In genomic region chr15:101175613-101176283, GRCm38 (mm10) we compare ENCODE assay signal across 8 mouse cellular contexts. TPM values are rescaled to one million over a fixed set of nuclear protein-coding genes. Genes with fewer than 3 reads are reported as not detected.
DNase-seq lines count a peak whose midpoint lies in the region; ATAC-seq and TF ChIP-seq lines count a peak whose summit lies in the region.

No protein-coding gene starts in this region.

- peak overlapping the region; percentile 88 for H3K4me3 ChIP-seq in lung, embryonic 15.5 days
- peak overlapping the region; percentile 96 for H3K4me3 ChIP-seq in intestine, postnatal 0 days (ENCODE audit: low read depth, low read length)
- H3K4me3 ChIP-seq in olfactory bulb, adult 2 months (ENCODE audit: insufficient read depth, low read depth, low read length): peak overlapping the region; percentile 96

- ATAC-seq in CD4-positive, CD25-positive, alpha-beta regulatory T cell, adult 4 months: no peak
- no peak for ATAC-seq in lung, embryonic 15.5 days (ENCODE audit: borderline replicate concordance, extremely low read depth, low FRiP score, low TSS enrichment)
- no peak for ATAC-seq in intestine, postnatal 0 days

- peak overlapping the region; percentile 92 for H3K4me2 ChIP-seq in lung, embryonic 15.5 days
- peak overlapping the region; percentile 85 for H3K4me2 ChIP-seq in intestine, postnatal 0 days (replicated peaks; ENCODE audit: low read depth)

- DNase-seq in CD4-positive, CD25-positive, alpha-beta regulatory T cell, adult 2 months (ENCODE audit: low read depth, low spot score): peak; percentile 21
- DNase-seq in lung, postnatal 36 days: no peak
- DNase-seq in left cerebral cortex, postnatal 10 days (ENCODE audit: extremely low spot score in 1 of 2, low spot score in 2 of 2): no peak
- no peak for DNase-seq in adrenal gland, adult (ENCODE audit: inconsistent age in 2 of 2, low spot score in 1 of 2)

- 25% methylated on average over 17 of the region's 17 CpGs for WGBS in lung, embryonic 15.5 days
- WGBS in intestine, postnatal 0 days: 15% methylated on average over 17 of the region's 17 CpGs
- 15% methylated on average over 17 of the region's 17 CpGs for WGBS in olfactory bulb, adult 2 months

- no peaks in the 10 kb centered on the region for H3K36me3 ChIP-seq in lung, embryonic 15.5 days
- H3K36me3 ChIP-seq in intestine, postnatal 0 days (ENCODE audit: control insufficient read depth, insufficient read depth): no peaks in the 10 kb centered on the region

- H3K27me3 ChIP-seq in lung, embryonic 15.5 days: no peaks in the 10 kb centered on the region
- H3K27me3 ChIP-seq in intestine, postnatal 0 days (replicated peaks; ENCODE audit: control insufficient read depth, insufficient read depth, low read length): no peaks in the 10 kb centered on the region

- TF ChIP-seq CTCF in intestine, postnatal 0 days (IDR thresholded peaks at IDR 0.05; ENCODE audit: low read depth): no peak
- no peak for TF ChIP-seq CTCF in olfactory bulb, adult 2 months (IDR thresholded peaks at IDR 0.05; ENCODE audit: insufficient read depth, low read depth, low read length)

- intact Hi-C loops in left cerebral cortex, postnatal 10 days (cut with DNase I): no loop called here

- no peak for TF ChIP-seq POLR2A in olfactory bulb, adult 2 months (IDR thresholded peaks at IDR 0.05; ENCODE audit: insufficient read depth, low read depth, low read length)

- H3K9ac ChIP-seq in lung, embryonic 15.5 days: peak overlapping the region; percentile 92; the same call in 1 of the 2 replicates
- no peak overlapping the region; the same call in 1 of the 2 replicates for H3K9ac ChIP-seq in intestine, postnatal 0 days (ENCODE audit: low read depth, low read length)

- H3K9me3 ChIP-seq in lung, embryonic 15.5 days: no peaks in the 10 kb centered on the region
- no peaks in the 10 kb centered on the region for H3K9me3 ChIP-seq in intestine, postnatal 0 days (ENCODE audit: control insufficient read depth)

- no peak overlapping the region for H3K27ac ChIP-seq in lung, embryonic 15.5 days
- H3K27ac ChIP-seq in intestine, postnatal 0 days (ENCODE audit: low read depth, low read length): peak overlapping the region; percentile 87
- peak overlapping the region; percentile 8; the same call in 1 of the 2 replicates for H3K27ac ChIP-seq in olfactory bulb, adult 2 months (ENCODE audit: insufficient read depth, low read depth, low read length)

- peaks cover 59% of the 10 kb centered on the region for H3K4me1 ChIP-seq in lung, embryonic 15.5 days
- peaks cover 10% of the 10 kb centered on the region for H3K4me1 ChIP-seq in intestine, postnatal 0 days (replicated peaks; ENCODE audit: control insufficient read depth, insufficient read depth, low read length)
- peaks cover 19% of the 10 kb centered on the region for H3K4me1 ChIP-seq in olfactory bulb, adult 2 months (ENCODE audit: control insufficient read depth, insufficient read depth, low read length)

RNA-seq across cellular contexts. Expression of gene Acvr1b, which starts 1.9 kb away (rescaled TPM):
- 1 to 10 TPM; 4.0 to 5.4 TPM for polyA plus RNA-seq in CD4-positive, CD25-positive, alpha-beta regulatory T cell, adult 4 months (2017; shearing (Covaris generic))
- polyA plus RNA-seq in lung, embryonic 15.5 days (2015; fragmentation: Nextera tagmentation; extraction: Ambion mirVana): 5.9 and 6.0 TPM in 2 replicates
- polyA plus RNA-seq in intestine, postnatal 0 days (2015; fragmentation: Nextera tagmentation; extraction: Ambion mirVana): 6.0 and 6.8 TPM in 2 replicates
- not detected in 2 replicates for polyA plus RNA-seq in olfactory bulb, adult 2 months (2012; ENCODE audit: insufficient read depth, insufficient read length, low replicate concordance, missing spikeins)
- total RNA-seq in left cerebral cortex, postnatal 10 days (2021): 100 to 1,000 TPM; 110 to 113 TPM

RNA-seq across cellular contexts. Expression of gene Acvrl1, which starts 47.4 kb away (rescaled TPM):
- polyA plus RNA-seq in CD4-positive, CD25-positive, alpha-beta regulatory T cell, adult 4 months (2017; shearing (Covaris generic)): 1 to 10 TPM; 3.8 to 5.2 TPM
- 68.2 and 72.4 TPM in 2 replicates for polyA plus RNA-seq in lung, embryonic 15.5 days (2015; fragmentation: Nextera tagmentation; extraction: Ambion mirVana)
- 13.8 and 14.6 TPM in 2 replicates for polyA plus RNA-seq in intestine, postnatal 0 days (2015; fragmentation: Nextera tagmentation; extraction: Ambion mirVana)
- polyA plus RNA-seq in olfactory bulb, adult 2 months (2012; ENCODE audit: insufficient read depth, insufficient read length, low replicate concordance, missing spikeins): not detected in 2 replicates
- total RNA-seq in left cerebral cortex, postnatal 10 days (2021): 10 to 100 TPM; 13.1 TPM

RNA-seq across cellular contexts. Expression of gene Grasp, which starts 48.2 kb away (rescaled TPM):
- polyA plus RNA-seq in CD4-positive, CD25-positive, alpha-beta regulatory T cell, adult 4 months (2017; shearing (Covaris generic)): under 1 TPM in 1 of 2 experiments, not detected in 1; 0.47 TPM
- polyA plus RNA-seq in lung, embryonic 15.5 days (2015; fragmentation: Nextera tagmentation; extraction: Ambion mirVana): 6.9 and 7.9 TPM in 2 replicates
- 1.7 and 2.0 TPM in 2 replicates for polyA plus RNA-seq in intestine, postnatal 0 days (2015; fragmentation: Nextera tagmentation; extraction: Ambion mirVana)
- not detected in 2 replicates for polyA plus RNA-seq in olfactory bulb, adult 2 months (2012; ENCODE audit: insufficient read depth, insufficient read length, low replicate concordance, missing spikeins)
- total RNA-seq in left cerebral cortex, postnatal 10 days (2021): 10 to 100 TPM; 30.9 to 34.2 TPM
